Mouse (Mus musculus): Measurements from ENCODE around the gene Ntsr2.

DNA sequence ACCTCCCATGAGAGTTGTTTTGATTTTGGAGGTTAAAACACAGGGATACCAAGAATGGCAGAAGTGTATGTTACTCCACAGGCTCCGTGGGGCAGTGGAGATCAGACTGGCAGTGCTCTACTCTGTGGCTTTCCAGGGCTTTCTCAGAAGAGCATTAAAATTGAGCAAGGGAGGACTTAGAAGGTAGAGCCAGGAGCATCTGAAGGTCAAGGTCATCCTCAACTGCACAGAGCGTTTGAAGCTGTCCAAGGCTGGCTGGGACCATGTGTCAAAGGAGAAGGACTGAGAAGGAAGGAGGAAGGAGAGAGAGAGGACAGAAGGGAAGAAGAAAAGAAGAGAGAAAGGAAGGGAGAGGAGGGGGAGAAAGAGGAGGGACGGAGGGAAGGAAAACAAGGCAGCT is 38.6 kb upstream of the Ntsr2 start:
- TF ChIP-seq CTCF (IDR thresholded peaks at IDR 0.05), result no peak
- TF ChIP-seq EP300 (IDR thresholded peaks at IDR 0.05; ENCODE audit: insufficient read depth, low read depth, low read length), result no peak
- no peak for TF ChIP-seq POLR2A (IDR thresholded peaks at IDR 0.05; ENCODE audit: insufficient read depth, low read depth, low read length)

Data from heart, adult 2 months (tissue).